Mouse (Mus musculus) kidney, adult 18-20 months (tissue): ENCODE data around the gene Bcl6b.
A peak's percentile ranks its signal among the peaks of the same experiment; 100 is the strongest.

Source experiments
- DNase-seq: peaks from one replicate; pipeline ENCODE4 v3.0.0; 2021

The Bcl6b gene

GRCm38 (mm10) chr11:70211972-70212371, 17.6 kb downstream of the Bcl6b start:
- DNase-seq = no peak

- no peak for DNase-seq
These were observed 18.9 kb downstream of the Bcl6b start for GRCm38 (mm10) chr11:70210681-70211080.

GRCm38 (mm10) chr11:70208778-70209388, 20.7 kb downstream of the Bcl6b start:
- DNase-seq = no peak

GRCm38 (mm10) chr11:70207283-70207682, 22.3 kb downstream of the Bcl6b start:
- no peak for DNase-seq

GRCm38 (mm10) chr11:70206801-70207200, 22.8 kb downstream of the Bcl6b start:
- DNase-seq = no peak

GRCm38 (mm10) chr11:70201691-70202090, 27.9 kb downstream of the Bcl6b start:
- peak; percentile 90 for DNase-seq

- DNase-seq = peak; percentile 30
These were observed 29.5 kb downstream of the Bcl6b start for GRCm38 (mm10) chr11:70200036-70200608.

GRCm38 (mm10) chr11:70199107-70199506, 30.5 kb downstream of the Bcl6b start:
- no peak for DNase-seq

- DNase-seq = no peak
These were observed 31.3 kb downstream of the Bcl6b start for GRCm38 (mm10) chr11:70198332-70198731.

GRCm38 (mm10) chr11:70193354-70194285, 36.0 kb downstream of the Bcl6b start:
- DNase-seq = peak; percentile 23

GRCm38 (mm10) chr11:70192157-70192556, 37.4 kb downstream of the Bcl6b start:
- no peak for DNase-seq

GRCm38 (mm10) chr11:70191188-70191587, 38.4 kb downstream of the Bcl6b start:
- no peak for DNase-seq

- no peak for DNase-seq
These were observed 40.1 kb downstream of the Bcl6b start for GRCm38 (mm10) chr11:70189319-70190134.

GRCm38 (mm10) chr11:70185120-70185519, 44.5 kb downstream of the Bcl6b start:
- DNase-seq = no peak

GRCm38 (mm10) chr11:70180496-70180895, 49.1 kb downstream of the Bcl6b start:
- no peak for DNase-seq

- no peak for DNase-seq
These were observed 50.2 kb downstream of the Bcl6b start for GRCm38 (mm10) chr11:70179401-70179800.

GRCm38 (mm10) chr11:70178756-70179155, 50.8 kb downstream of the Bcl6b start:
- no peak for DNase-seq

GRCm38 (mm10) chr11:70178311-70178710, 51.3 kb downstream of the Bcl6b start:
- DNase-seq = no peak

- no peak for DNase-seq
These were observed 52.0 kb downstream of the Bcl6b start for GRCm38 (mm10) chr11:70177647-70178046.

- peak; percentile 64 for DNase-seq
These were observed 55.1 kb downstream of the Bcl6b start for GRCm38 (mm10) chr11:70174491-70174890.
